Mouse (Mus musculus) neural tube, embryonic 13.5 days (tissue): ENCODE results near the gene Mapk6. TPM values are rescaled to one million over a fixed set of nuclear protein-coding genes. Genes with fewer than 3 reads are reported as not detected.

Experiments used
- ATAC-seq: fragments of 200-750 bp; cut with Nextera tagmentation; 2 replicates; pipeline ENCODE4 v1.8.0; 2017; ENCODE audit warnings: low read depth, mild to moderate bottlenecking, moderate TSS enrichment, moderate library complexity
- H3K27ac ChIP-seq: fragments of 300-500 bp; sonication (generic); replicated peaks from 2 replicates; pipeline ENCODE4 v1.5.1; 2015; ENCODE audit warnings: moderate library complexity, mild to moderate bottlenecking, inconsistent platforms
- H3K27me3 ChIP-seq: fragments of 300-500 bp; sonication (generic); 2 replicates; pipeline ENCODE4 v1.6.1; 2015; ENCODE audit warnings: mild to moderate bottlenecking, inconsistent platforms
- H3K36me3 ChIP-seq: fragments of 300-500 bp; sonication (generic); 2 replicates; pipeline ENCODE4 v1.6.1; 2015; ENCODE audit warnings: mild to moderate bottlenecking, inconsistent platforms
- H3K4me1 ChIP-seq: fragments of 300-500 bp; sonication (generic); replicated peaks from 2 replicates; pipeline ENCODE4 v1.6.1; 2015; ENCODE audit warnings: inconsistent platforms
- H3K4me2 ChIP-seq: fragments of 300-500 bp; sonication (generic); 2 replicates; pipeline ENCODE4 v1.6.1; 2015; ENCODE audit warnings: inconsistent platforms, mild to moderate bottlenecking, moderate library complexity
- H3K4me3 ChIP-seq: fragments of 300-500 bp; sonication (generic); 2 replicates; pipeline ENCODE4 v1.5.1; 2015; ENCODE audit warnings: mild to moderate bottlenecking, inconsistent platforms
- H3K9ac ChIP-seq: fragments of 300-500 bp; sonication (generic); 2 replicates; pipeline ENCODE4 v1.6.1; 2015; ENCODE audit warnings: moderate library complexity, mild to moderate bottlenecking, inconsistent platforms
- H3K9me3 ChIP-seq: fragments of 300-500 bp; sonication (generic); 2 replicates; pipeline ENCODE4 v1.6.1; 2016; ENCODE audit warnings: inconsistent platforms
- WGBS: fragments of 180-500 bp; shearing (Covaris S2); methylation state at CpG from one replicate; pipeline ENCODE4 v1.1.7; 2015; 5-methylcytosine and 5-hydroxymethylcytosine counted together
- polyA plus RNA-seq: library from polyadenylated mRNA; unstranded; fragments of >200 nt; fragmentation: Nextera tagmentation; extraction: Ambion mirVana; gene quantifications from 2 replicates; pipeline ENCODE4 v1.2.1, GENCODE M21; 2015

The Mapk6 gene
- polyA plus RNA-seq, 1 experiment from 2014 or later: 170 TPM

DNA sequence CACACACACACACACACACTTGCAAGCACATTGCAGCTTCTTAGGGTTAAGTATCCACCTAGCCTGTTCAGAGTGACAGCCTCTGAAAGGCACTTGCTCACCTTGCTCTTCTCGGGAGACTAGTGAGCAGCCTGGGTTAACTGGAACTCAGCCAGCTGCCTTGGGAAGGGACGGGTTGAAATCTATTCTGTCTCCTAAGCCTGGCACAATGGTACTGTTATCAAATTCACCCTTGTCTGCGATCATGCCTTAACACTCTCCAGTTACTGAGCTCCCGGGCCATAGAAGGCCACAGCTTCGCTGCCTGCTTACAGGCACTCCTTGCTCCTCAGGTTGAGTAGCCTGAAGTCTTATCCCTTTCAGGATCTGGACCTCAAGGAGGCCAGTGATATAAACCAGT is 9.2 kb downstream of the Mapk6 start:
- no peak overlapping the region for H3K27ac ChIP-seq
- H3K4me2 ChIP-seq: no peak overlapping the region
- H3K36me3 ChIP-seq: peaks cover 30% of the 10 kb centered on the region
- H3K9ac ChIP-seq: peak overlapping the region; percentile 12; the same call in 1 of the 2 replicates
- no peaks in the 10 kb centered on the region for H3K9me3 ChIP-seq
- H3K27me3 ChIP-seq: no peaks in the 10 kb centered on the region
- no peak overlapping the region for H3K4me3 ChIP-seq
- peaks cover 50% of the 10 kb centered on the region for H3K4me1 ChIP-seq
- ATAC-seq: no peak
- 69% methylated on average over 5 of the region's 5 CpGs for WGBS

DNA sequence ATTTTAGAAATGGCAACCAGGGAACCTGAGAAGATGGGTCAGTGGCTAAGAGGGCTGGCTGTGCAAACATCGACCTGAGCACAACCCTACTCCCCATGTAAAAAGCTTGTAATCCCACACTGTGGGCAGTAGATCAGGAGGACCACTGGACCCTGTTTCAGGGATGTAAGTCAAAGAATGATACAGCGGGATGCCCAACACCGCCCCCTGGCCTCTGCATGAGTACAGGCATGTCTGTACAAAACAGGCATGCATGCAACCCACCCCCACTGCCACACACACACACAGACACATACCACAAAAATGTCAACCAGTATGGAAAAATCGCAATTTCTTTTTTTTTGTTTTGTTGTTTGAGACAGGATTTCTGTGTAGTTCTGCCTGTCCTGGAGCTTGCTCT is 10.7 kb downstream of the Mapk6 start:
- Histone ChIP-seq H3K36me3 (peaks cover 46% of the 10 kb centered on the region), H3K4me2 (no peak overlapping the region), H3K27me3 (no peaks in the 10 kb centered on the region), H3K4me1 (peaks cover 36% of the 10 kb centered on the region), H3K9me3 (no peaks in the 10 kb centered on the region), H3K4me3 (no peak overlapping the region), H3K9ac (no peak overlapping the region), H3K27ac (no peak overlapping the region)
- ATAC-seq: no peak
- 96% methylated on average over 4 of the region's 4 CpGs for WGBS

DNA sequence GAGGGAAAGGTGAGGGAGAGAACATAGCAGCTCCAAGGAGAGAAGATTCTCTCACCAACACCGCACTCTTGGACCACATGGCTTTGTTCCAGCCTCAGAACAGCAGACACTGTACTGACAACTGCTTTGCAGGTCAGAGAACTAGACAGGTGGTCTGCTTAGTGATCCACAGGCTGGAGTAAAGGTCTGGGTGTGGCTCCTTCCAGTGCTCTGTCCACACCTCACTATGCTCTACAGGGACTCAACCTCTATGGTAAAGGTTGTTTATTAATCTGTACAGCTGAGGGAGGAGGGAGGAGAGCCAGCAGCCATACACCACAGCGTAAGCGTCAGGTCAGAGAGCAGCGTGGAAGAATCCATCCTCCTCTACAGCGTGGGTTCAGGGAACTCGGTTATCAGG is 13.8 kb downstream of the Mapk6 start:
- Histone ChIP-seq H3K4me3 (no peak overlapping the region), H3K27ac (no peak overlapping the region), H3K36me3 (peaks cover 76% of the 10 kb centered on the region), H3K4me2 (no peak overlapping the region), H3K4me1 (peaks cover 5% of the 10 kb centered on the region), H3K9ac (no peak overlapping the region), H3K27me3 (no peaks in the 10 kb centered on the region), H3K9me3 (no peaks in the 10 kb centered on the region)
- no peak for ATAC-seq
- WGBS: 93% methylated on average over 6 of the region's 6 CpGs

DNA sequence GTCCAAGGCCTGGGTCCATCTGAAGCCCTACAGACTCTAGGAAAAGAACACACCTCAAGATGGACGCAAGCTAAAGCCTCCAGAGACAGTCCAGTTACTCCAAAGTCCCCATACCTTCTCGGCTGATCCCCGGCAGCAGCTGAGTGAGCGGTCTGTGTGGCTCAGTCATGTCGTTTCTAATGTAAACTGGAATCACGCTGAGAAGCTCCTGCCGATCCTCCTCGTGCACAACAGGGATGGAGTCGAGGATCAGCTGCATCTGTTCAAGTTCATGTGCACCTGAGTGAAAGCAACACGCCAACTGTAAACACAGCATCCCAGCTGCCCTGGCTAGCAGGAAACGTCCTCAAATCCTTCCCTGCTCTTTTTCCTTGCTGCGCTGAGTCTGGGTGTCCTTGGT is 16.6 kb downstream of the Mapk6 start:
- H3K36me3 ChIP-seq: peaks cover 98% of the 10 kb centered on the region
- no peak overlapping the region for H3K4me2 ChIP-seq
- ATAC-seq: no peak
- 78% methylated on average over 12 of the region's 12 CpGs for WGBS
- no peaks in the 10 kb centered on the region for H3K9me3 ChIP-seq
- no peak overlapping the region for H3K4me3 ChIP-seq
- no peaks in the 10 kb centered on the region for H3K4me1 ChIP-seq
- H3K27me3 ChIP-seq: no peaks in the 10 kb centered on the region
- no peak overlapping the region for H3K9ac ChIP-seq
- no peak overlapping the region for H3K27ac ChIP-seq

DNA sequence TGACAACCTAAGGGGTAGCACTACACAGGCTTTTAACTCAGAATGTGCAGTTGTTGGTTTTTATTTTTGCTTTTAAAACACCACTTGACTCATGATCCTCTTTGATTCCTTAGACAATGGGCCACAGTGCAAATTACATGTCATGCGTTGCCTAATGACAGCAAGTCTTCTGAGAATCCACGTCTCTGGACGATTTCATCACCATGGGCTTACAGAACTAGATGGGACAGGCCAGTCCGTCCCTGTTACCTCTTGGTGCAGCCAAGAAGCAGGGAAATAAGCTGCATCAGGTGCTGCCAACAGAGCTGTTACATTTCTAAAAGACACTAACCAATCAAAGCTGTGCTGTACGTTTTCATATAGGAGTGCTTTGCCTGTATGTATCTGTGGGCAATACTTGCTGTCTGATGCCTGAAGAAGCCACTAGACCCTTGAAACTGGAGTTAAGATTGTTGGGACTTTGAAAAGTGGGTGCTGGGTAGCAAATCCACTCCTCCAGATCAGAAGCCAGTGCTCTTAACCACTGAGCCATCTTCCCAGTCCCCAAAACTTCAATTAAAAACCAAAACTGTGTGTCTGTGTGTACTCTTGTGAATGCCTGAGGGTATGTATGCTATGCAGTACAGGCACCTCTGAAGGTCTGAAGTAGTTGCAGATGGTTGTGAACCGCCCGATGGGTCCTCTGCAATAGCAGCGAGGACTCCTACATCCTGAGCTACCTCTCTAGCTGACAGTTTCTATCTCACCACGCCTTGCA is 24.4 kb downstream of the Mapk6 start:
- ATAC-seq: no peak
- H3K4me3 ChIP-seq: no peak overlapping the region
- peaks cover 41% of the 10 kb centered on the region for H3K36me3 ChIP-seq
- H3K9me3 ChIP-seq: no peaks in the 10 kb centered on the region
- H3K4me2 ChIP-seq: no peak overlapping the region
- no peaks in the 10 kb centered on the region for H3K4me1 ChIP-seq
- H3K27me3 ChIP-seq: no peaks in the 10 kb centered on the region
- no peak overlapping the region for H3K27ac ChIP-seq
- no peak overlapping the region for H3K9ac ChIP-seq
- WGBS: 82% methylated on average over 9 of the region's 9 CpGs

DNA sequence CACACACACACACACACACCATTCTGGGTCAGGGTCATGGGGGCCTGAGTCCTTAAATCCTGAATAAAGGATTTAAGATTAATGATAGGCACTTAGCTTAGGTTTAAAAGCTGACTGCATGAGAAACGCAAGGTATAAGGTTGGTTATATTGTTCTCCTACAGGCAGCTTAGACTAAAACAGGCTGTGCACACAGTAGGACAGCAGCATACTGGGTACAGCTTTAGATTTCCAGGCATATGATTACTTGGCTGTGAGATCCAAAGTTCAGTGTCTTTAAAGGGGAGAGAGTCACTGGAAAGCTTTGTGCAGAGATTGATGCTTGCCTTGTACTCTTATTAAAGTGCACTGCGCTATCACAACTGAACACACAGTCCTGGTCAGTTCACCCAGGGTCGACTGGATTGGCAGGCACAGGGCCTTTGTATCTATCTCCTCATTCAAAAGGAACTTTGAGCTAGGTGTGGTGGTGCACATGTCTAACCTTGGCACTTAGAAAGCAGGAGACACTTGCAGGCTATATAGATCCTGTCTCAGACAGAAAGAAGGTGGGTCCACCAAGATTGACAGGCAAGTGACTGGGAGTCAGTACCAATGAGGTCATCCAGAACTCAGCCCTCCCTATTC is 25.4 kb downstream of the Mapk6 start:
- Histone ChIP-seq H3K4me1 (no peaks in the 10 kb centered on the region), H3K4me2 (no peak overlapping the region), H3K36me3 (peaks cover 33% of the 10 kb centered on the region), H3K27ac (no peak overlapping the region), H3K4me3 (no peak overlapping the region), H3K9me3 (no peaks in the 10 kb centered on the region), H3K9ac (no peak overlapping the region), H3K27me3 (no peaks in the 10 kb centered on the region)
- ATAC-seq: no peak
- whole genome bisulfite sequencing: 82% methylated on average over 3 of the region's 3 CpGs

DNA sequence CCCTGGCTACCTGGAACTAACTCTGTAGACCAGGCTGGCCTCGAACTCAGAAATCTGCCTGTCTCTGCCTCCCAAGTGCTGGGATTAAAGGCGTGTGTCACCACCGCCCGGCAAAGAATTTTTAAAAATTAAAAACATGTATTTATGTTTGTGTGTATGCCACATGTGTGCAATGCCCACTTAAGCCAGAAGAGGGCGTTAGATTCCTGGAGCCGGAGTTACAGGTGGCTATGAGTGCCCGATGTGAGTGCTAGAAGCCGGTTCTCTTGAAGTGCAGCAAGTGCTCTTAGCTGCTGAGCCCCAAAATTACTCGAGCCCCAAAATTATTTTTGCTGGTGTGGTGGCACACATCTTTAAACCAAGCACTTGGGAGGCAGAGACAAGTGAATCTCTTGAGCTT is 26.0 kb downstream of the Mapk6 start:
- no peaks in the 10 kb centered on the region for H3K4me1 ChIP-seq
- 81% methylated on average over 9 of the region's 9 CpGs for WGBS
- H3K27me3 ChIP-seq: no peaks in the 10 kb centered on the region
- H3K36me3 ChIP-seq: peaks cover 26% of the 10 kb centered on the region
- H3K9ac ChIP-seq: no peak overlapping the region
- no peak overlapping the region for H3K4me3 ChIP-seq
- H3K9me3 ChIP-seq: no peaks in the 10 kb centered on the region
- no peak for ATAC-seq
- H3K27ac ChIP-seq: no peak overlapping the region
- no peak overlapping the region for H3K4me2 ChIP-seq

DNA sequence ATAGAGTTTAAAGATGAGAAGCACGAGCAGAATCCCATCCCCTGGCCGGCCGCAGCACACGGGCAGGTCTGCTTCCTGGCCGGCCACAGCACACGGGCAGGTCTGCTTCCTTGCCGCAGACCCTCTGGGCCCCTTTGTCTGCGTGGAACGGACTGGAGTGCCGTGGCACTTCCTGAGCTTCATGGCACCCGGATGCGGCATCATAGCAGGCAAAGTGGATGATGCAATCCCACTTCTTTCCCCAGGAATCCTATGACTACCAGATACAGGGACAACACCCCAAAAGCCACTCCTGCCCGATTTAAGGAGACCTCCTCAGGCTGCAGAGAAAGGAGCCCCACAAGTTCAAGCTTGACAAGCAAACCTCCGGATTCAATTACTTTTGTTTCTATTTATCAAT is 27.0 kb downstream of the Mapk6 start:
- no peak overlapping the region for H3K4me3 ChIP-seq
- H3K9me3 ChIP-seq: no peaks in the 10 kb centered on the region
- H3K27ac ChIP-seq: no peak overlapping the region
- WGBS: 95% methylated on average over 14 of the region's 14 CpGs
- H3K4me2 ChIP-seq: no peak overlapping the region
- peaks cover 20% of the 10 kb centered on the region for H3K36me3 ChIP-seq
- no peaks in the 10 kb centered on the region for H3K4me1 ChIP-seq
- no peak overlapping the region for H3K9ac ChIP-seq
- no peaks in the 10 kb centered on the region for H3K27me3 ChIP-seq
- no peak for ATAC-seq

DNA sequence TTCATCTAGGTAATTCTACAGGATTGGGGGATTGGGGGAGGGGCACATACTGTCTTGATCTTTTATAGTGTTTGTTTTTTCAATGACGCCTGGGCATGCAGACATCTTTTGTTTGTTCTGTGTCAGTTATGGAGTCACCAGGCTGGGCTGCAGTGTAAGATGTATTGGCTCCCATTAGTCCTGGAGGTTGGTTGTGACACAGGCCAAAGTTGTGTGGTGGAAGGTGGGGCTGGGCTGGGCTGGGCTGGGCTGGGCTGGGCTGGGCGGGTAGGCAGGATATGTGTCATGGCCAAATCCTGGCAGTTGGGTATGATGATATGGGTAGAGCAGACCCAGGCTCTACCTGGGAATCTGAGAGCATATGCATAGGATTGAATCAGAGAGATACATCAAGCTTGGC is 31.0 kb downstream of the Mapk6 start:
- H3K4me2 ChIP-seq: no peak overlapping the region
- H3K4me3 ChIP-seq: no peak overlapping the region
- no peaks in the 10 kb centered on the region for H3K9me3 ChIP-seq
- H3K27ac ChIP-seq: no peak overlapping the region
- no peak overlapping the region for H3K9ac ChIP-seq
- no peaks in the 10 kb centered on the region for H3K27me3 ChIP-seq
- H3K4me1 ChIP-seq: no peaks in the 10 kb centered on the region
- no peaks in the 10 kb centered on the region for H3K36me3 ChIP-seq
- 71% methylated on average over 2 of the region's 2 CpGs for WGBS
- ATAC-seq: no peak

DNA sequence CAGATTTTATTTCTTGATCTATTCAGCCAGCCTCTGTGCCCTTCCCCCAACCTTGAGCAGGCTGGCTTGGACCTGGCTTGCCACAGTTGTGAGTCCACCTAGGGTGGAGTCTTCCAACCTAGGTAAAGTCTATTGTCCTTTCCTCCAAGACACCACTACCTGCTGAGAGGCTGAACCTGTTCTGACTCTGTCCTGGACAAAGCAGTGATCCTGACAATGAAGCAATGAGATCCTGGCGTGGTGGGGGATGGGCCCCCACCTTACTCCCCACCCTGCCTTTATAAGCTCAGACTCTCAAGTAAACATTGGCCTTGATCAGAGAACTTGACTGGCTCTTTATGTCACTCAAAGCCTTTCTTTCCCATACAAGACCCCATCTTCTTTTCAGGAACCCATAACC is 33.4 kb downstream of the Mapk6 start:
- H3K27ac ChIP-seq: no peak overlapping the region
- H3K4me3 ChIP-seq: no peak overlapping the region
- no peak for ATAC-seq
- 86% methylated on average over 1 of the region's 1 CpGs for WGBS
- H3K36me3 ChIP-seq: no peaks in the 10 kb centered on the region
- H3K27me3 ChIP-seq: no peaks in the 10 kb centered on the region
- no peak overlapping the region for H3K4me2 ChIP-seq
- H3K4me1 ChIP-seq: no peaks in the 10 kb centered on the region
- no peaks in the 10 kb centered on the region for H3K9me3 ChIP-seq
- no peak overlapping the region for H3K9ac ChIP-seq

DNA sequence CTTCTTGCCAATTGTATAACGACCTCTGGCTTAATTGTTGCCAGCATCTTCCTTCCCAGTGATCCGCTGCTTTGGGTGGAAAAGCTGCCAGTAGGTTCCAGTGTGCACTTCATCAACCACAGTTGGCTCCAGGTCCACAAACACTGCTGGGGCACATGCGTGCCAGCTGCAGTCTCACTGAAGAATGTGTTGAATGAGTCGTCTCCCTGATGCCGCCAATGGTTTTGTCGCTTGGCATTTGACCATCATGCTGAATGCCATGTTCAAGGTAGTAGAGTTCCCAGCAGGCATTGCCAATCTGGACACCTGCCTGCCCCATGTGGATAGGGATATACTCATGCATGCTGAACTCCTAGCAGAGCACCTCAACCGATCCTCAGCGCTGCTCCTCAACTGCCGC is 34.2 kb downstream of the Mapk6 start:
- 91% methylated on average over 9 of the region's 9 CpGs for WGBS
- no peak overlapping the region for H3K9ac ChIP-seq
- H3K4me3 ChIP-seq: no peak overlapping the region
- no peak overlapping the region for H3K4me2 ChIP-seq
- H3K27me3 ChIP-seq: no peaks in the 10 kb centered on the region
- no peak overlapping the region for H3K27ac ChIP-seq
- H3K4me1 ChIP-seq: no peaks in the 10 kb centered on the region
- H3K36me3 ChIP-seq: no peaks in the 10 kb centered on the region
- no peak for ATAC-seq
- H3K9me3 ChIP-seq: 0 out of 2 replicates have a peak, but pooled peaks cover under 1% of the 10 kb centered on the region

DNA sequence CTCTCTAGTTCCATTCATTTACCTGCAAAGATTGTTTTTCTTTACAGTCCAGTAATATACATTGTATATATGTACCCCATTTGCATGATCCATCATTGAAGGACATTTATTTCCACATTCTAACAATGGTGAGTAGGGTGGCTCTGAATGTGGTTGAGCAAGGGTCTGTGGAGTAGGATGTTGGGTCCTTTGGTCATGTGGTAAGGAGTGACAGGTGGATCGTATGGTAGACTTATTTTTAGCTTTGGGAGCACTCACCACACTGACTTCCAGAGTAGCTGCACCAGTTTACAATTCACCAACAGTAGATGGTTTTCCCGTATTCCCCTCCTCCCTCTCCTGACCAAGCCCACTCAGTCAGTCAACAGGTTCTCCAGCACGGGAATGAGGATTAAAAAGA is 41.0 kb downstream of the Mapk6 start:
- no peaks in the 10 kb centered on the region for H3K4me1 ChIP-seq
- H3K4me3 ChIP-seq: no peak overlapping the region
- 83% methylated on average over 3 of the region's 3 CpGs for WGBS

DNA sequence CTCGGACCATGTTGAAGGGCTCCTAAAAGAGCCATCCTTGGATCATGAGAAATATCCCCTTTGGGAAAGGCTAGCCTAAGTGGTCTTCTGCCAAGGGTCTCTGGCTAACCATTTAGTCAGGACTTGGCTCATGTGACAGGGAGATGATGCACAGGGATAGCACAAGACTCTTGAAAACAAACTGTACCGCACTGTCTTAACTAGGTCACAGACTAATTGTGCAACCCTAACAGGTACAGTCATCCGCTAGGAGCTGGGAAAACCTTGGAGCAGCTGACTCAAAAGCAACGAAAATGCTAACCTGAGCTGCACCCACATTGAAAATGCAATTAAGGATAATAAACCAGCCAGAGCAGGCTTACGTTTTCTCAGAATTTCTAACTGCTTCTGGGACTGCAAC is 43.6 kb downstream of the Mapk6 start:
- Histone ChIP-seq H3K36me3 (no peaks in the 10 kb centered on the region), H3K9ac (no peak overlapping the region), H3K4me3 (no peak overlapping the region), H3K4me1 (no peaks in the 10 kb centered on the region), H3K9me3 (peaks cover 8% of the 10 kb centered on the region; the same call in 1 of the 2 replicates), H3K4me2 (no peak overlapping the region), H3K27me3 (no peaks in the 10 kb centered on the region), H3K27ac (no peak overlapping the region)
- WGBS: 70% methylated on average over 5 of the region's 5 CpGs
- ATAC-seq: no peak

More for the DNA sequence above, 41.0 kb downstream of the Mapk6 start:
- Histone ChIP-seq H3K27ac (no peak overlapping the region), H3K9me3 (peaks cover 8% of the 10 kb centered on the region; the same call in 1 of the 2 replicates), H3K9ac (no peak overlapping the region), H3K4me2 (no peak overlapping the region), H3K36me3 (no peaks in the 10 kb centered on the region), H3K27me3 (no peaks in the 10 kb centered on the region)
- no peak for ATAC-seq
